Mouse (Mus musculus) G1E (cell line): ENCODE measurements around the gene Dach1.

Source experiments
- CTCF ChIP-seq: IDR thresholded peaks from 2 replicates; pipeline ENCODE4 v1.5.1; 2012; ENCODE audit warnings: low read depth, low read length, inconsistent platforms, mixed read lengths
- GATA1 ChIP-seq: IDR thresholded peaks from 2 replicates; pipeline ENCODE4 v1.6.1; 2012; ENCODE audit warnings: borderline replicate concordance, low read length, inconsistent platforms, mixed read lengths
- POLR2AphosphoS5 ChIP-seq: IDR thresholded peaks from 2 replicates; pipeline ENCODE4 v1.6.1; 2012; ENCODE audit warnings: low read depth, low read length, inconsistent platforms; ENCODE audit not compliant: insufficient replicate concordance
- TAL1 ChIP-seq: conservative IDR thresholded peaks from 2 replicates; pipeline ENCODE4 v1.6.1; 2012; ENCODE audit warnings: low read depth, low read length, inconsistent platforms, mixed read lengths

- no peak for TF ChIP-seq CTCF
- TF ChIP-seq GATA1 = no peak
- TF ChIP-seq TAL1 = no peak
- TF ChIP-seq POLR2AphosphoS5 = no peak
Measured at GRCm38 (mm10) chr14:97813557-97813956, 356.0 kb downstream of the Dach1 start.
